Mouse (Mus musculus): ENCODE results near the gene Zfp583.

The Zfp583 gene

GRCm38 (mm10) chr7:6286921-6287531 lies 44.1 kb downstream of the Zfp583 start:
- in situ Hi-C loops (cut with MboI, MseI) = loop anchor here (5.0 kb wide), 1 partner anchor 1010 kb away; no protein-coding TSS in a partner anchor

GRCm38 (mm10) chr7:6285842-6286705 lies 45.0 kb downstream of the Zfp583 start, which contains the start of gene Zfp667:
Zfp667 (plus strand) TSS chr7:6286579.
- in situ Hi-C loops (cut with MboI, MseI) = loop anchor here (5.0 kb wide), 1 partner anchor 1011 kb away; no protein-coding TSS in a partner anchor

GRCm38 (mm10) chr7:6285366-6285765 lies 45.7 kb downstream of the Zfp583 start:
- in situ Hi-C loops (cut with MboI, MseI) = loop anchor here (5.0 kb wide), 1 partner anchor 1012 kb away; no protein-coding TSS in a partner anchor

- in situ Hi-C loops (cut with MboI, MseI) = loop anchor here (5.0 kb wide), 1 partner anchor 1013 kb away; no protein-coding TSS in a partner anchor
These were observed 46.6 kb downstream of the Zfp583 start for GRCm38 (mm10) chr7:6284442-6285012.

GRCm38 (mm10) chr7:6283451-6284075 lies 47.5 kb downstream of the Zfp583 start:
- in situ Hi-C loops (cut with MboI, MseI) = no loop called here

GRCm38 (mm10) chr7:6282749-6283148 lies 48.3 kb downstream of the Zfp583 start:
- in situ Hi-C loops (cut with MboI, MseI) = no loop called here

- in situ Hi-C loops (cut with MboI, MseI) = no loop called here
These were observed 53.2 kb downstream of the Zfp583 start for GRCm38 (mm10) chr7:6277906-6278305.

- in situ Hi-C loops (cut with MboI, MseI) = no loop called here
These were observed 65.4 kb downstream of the Zfp583 start for GRCm38 (mm10) chr7:6265695-6266094.
